Mouse (Mus musculus) hindbrain, embryonic 13.5 days (tissue): ENCODE measurements around the gene Gm20388. TPM values are rescaled to one million over a fixed set of nuclear protein-coding genes. Genes with fewer than 3 reads are reported as not detected.

Source experiments
- ATAC-seq: fragments of 200-750 bp; cut with Nextera tagmentation; 2 replicates; pipeline ENCODE4 v1.8.0; 2017; ENCODE audit warnings: moderate TSS enrichment; ENCODE audit not compliant: low FRiP score
- H3K27ac ChIP-seq: fragments of 300-500 bp; sonication (generic); 2 replicates; pipeline ENCODE4 v1.5.1; 2015; ENCODE audit warnings: inconsistent platforms, mild to moderate bottlenecking, moderate library complexity
- H3K27me3 ChIP-seq: fragments of 300-500 bp; sonication (generic); 2 replicates; pipeline ENCODE4 v1.6.1; 2015; ENCODE audit warnings: mild to moderate bottlenecking, inconsistent platforms
- H3K36me3 ChIP-seq: fragments of 300-500 bp; sonication (generic); 2 replicates; pipeline ENCODE4 v1.6.1; 2015; ENCODE audit warnings: mild to moderate bottlenecking, inconsistent platforms
- H3K4me1 ChIP-seq: fragments of 300-500 bp; sonication (generic); replicated peaks from 2 replicates; pipeline ENCODE4 v1.6.1; 2015; ENCODE audit warnings: inconsistent platforms
- H3K4me2 ChIP-seq: fragments of 300-500 bp; sonication (generic); 2 replicates; pipeline ENCODE4 v1.6.1; 2015; ENCODE audit warnings: inconsistent platforms, mild to moderate bottlenecking, moderate library complexity
- H3K4me3 ChIP-seq: fragments of 300-500 bp; sonication (generic); 2 replicates; pipeline ENCODE4 v1.5.1; 2015; ENCODE audit warnings: mild to moderate bottlenecking, inconsistent platforms
- H3K9ac ChIP-seq: fragments of 300-500 bp; sonication (generic); 2 replicates; pipeline ENCODE4 v1.6.1; 2015; ENCODE audit warnings: mild to moderate bottlenecking, inconsistent platforms
- H3K9me3 ChIP-seq: fragments of 300-500 bp; sonication (generic); 2 replicates; pipeline ENCODE4 v1.6.1; 2016; ENCODE audit warnings: inconsistent platforms
- WGBS: fragments of 180-500 bp; shearing (Covaris S2); methylation state at CpG from one replicate; pipeline ENCODE4 v1.1.7; 2015; 5-methylcytosine and 5-hydroxymethylcytosine counted together
- polyA plus RNA-seq: library from polyadenylated mRNA; unstranded; fragments of >200 nt; fragmentation: Nextera tagmentation; extraction: Ambion mirVana; gene quantifications from 2 replicates; pipeline ENCODE4 v1.2.1, GENCODE M21; 2015

Gm20388 gene
- polyA plus RNA-seq, 1 experiment from 2014 or later: 1.9 TPM

DNA sequence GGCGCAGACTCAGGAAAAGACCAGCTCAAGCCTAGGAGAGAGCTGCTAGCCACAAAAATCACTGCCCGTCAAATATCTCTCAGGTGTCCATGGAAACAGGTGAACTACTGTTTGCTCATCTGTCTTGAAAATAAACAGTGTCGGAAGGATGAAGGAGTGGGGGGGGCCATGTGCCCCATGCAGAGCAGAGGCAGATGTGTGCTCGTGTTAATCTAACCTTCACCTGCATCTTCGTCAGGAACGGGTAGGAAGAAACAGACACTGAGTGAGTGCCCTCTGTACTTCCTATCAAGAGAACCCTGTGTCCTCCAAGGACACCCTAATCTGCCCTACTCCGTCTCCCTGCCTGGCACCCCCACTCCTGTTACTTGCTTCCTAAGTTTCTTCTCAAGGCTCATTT lies 1941.1 kb downstream of the Gm20388 start:
- H3K27ac ChIP-seq: no peak overlapping the region
- no peak overlapping the region for H3K4me3 ChIP-seq
- H3K9me3 ChIP-seq: no peaks in the 10 kb centered on the region
- H3K4me1 ChIP-seq: peaks cover 16% of the 10 kb centered on the region
- H3K36me3 ChIP-seq: no peaks in the 10 kb centered on the region
- no peak overlapping the region for H3K4me2 ChIP-seq
- H3K27me3 ChIP-seq: peaks cover 10% of the 10 kb centered on the region
- WGBS: 56% methylated on average over 7 of the region's 7 CpGs
- ATAC-seq: no peak
- 0 out of 2 replicates have a peak overlapping the region, but pooled peaks have one; percentile 63 for H3K9ac ChIP-seq

DNA sequence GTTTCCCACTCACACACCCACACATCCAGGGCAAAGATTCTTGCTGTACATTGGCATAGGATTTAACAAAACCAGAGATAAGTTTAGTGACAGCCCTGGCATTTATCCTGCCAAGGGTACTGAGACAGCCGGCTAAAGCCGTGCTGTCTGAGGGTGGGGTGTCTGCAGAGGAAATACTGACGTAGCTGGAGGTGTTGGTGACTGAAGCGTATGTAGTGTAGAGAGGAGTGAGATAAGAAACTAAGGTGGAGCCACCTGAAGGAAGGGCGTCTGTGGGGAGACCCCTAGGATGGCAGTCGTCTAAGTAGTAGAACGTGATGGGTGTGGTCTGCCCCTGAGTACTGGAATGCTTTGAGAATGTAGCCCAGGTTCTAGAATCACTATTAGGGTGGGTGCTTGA lies 1941.8 kb downstream of the Gm20388 start:
- WGBS: 71% methylated on average over 7 of the region's 7 CpGs
- Histone ChIP-seq H3K9ac (no peak overlapping the region), H3K4me3 (no peak overlapping the region)

DNA sequence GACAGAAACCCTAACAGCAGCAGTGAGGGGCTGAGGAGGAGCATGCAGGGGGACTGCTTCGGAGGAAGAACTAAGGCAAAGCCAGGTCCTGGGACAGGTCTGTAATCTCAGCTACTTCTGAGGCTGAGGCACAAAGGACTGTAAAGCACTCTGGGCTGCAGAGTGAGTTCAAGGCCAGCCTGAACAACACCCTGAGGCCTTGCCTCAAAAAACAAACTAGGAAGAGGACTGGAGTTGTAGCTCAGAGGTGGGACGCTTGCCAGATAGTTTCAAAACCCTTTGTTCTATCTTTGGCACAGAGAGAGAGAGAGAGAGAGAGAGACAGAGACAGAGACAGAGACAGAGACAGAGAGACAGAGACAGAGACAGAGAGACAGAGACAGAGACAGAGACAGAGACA lies 1942.9 kb downstream of the Gm20388 start:
- Histone ChIP-seq H3K27me3 (peaks cover 7% of the 10 kb centered on the region), H3K36me3 (no peaks in the 10 kb centered on the region), H3K9ac (no peak overlapping the region; the same call in 1 of the 2 replicates), H3K9me3 (no peaks in the 10 kb centered on the region), H3K4me3 (no peak overlapping the region), H3K4me2 (no peak overlapping the region), H3K4me1 (peaks cover 16% of the 10 kb centered on the region), H3K27ac (no peak overlapping the region)
- ATAC-seq: no peak
- WGBS: 93% methylated on average over 2 of the region's 2 CpGs

More for the DNA sequence above, 1941.8 kb downstream of the Gm20388 start:
- no peaks in the 10 kb centered on the region for H3K36me3 ChIP-seq
- peaks cover 10% of the 10 kb centered on the region for H3K27me3 ChIP-seq
- H3K4me2 ChIP-seq: no peak overlapping the region
- peaks cover 16% of the 10 kb centered on the region for H3K4me1 ChIP-seq
- no peaks in the 10 kb centered on the region for H3K9me3 ChIP-seq
- H3K27ac ChIP-seq: no peak overlapping the region
- ATAC-seq: no peak

DNA sequence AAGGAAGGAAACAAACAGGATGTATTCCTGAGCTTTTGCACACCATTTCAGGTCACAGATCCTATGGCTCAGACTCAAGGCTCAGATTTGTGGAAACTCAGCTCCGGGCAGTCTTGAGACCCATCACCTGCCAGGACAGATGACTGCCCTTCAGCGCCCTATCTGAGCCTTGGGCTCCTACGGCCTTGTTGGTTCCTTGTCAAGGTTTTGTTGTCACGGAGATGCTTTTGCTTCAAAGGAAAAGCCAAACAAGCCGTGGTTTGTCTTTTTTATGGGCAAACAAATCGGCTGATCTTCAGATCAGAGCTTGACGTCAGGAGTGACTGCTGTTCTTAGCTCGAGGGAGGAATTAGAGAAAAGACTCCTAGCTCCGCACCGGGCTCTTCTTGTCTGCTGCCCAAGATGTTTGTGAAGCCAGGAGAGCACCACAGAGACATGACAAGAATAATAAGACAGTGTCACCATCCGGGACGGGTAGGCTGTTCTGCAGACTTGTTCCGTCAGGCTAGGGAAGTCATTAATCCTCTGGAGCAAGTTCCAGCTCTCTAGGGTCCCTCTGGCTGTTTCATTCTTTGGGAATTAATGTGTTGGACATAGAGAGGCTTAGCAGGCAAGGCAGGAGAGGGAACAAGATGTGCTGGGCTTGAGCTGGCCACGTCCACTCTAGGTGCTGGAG lies 1945.6 kb downstream of the Gm20388 start:
- Histone ChIP-seq H3K27me3 (peaks cover 5% of the 10 kb centered on the region; the same call in 1 of the 2 replicates), H3K4me2 (no peak overlapping the region), H3K9ac (no peak overlapping the region), H3K27ac (no peak overlapping the region), H3K9me3 (no peaks in the 10 kb centered on the region), H3K4me3 (no peak overlapping the region), H3K4me1 (peaks cover 7% of the 10 kb centered on the region), H3K36me3 (no peaks in the 10 kb centered on the region)
- ATAC-seq: no peak
- WGBS: 81% methylated on average over 14 of the region's 14 CpGs

DNA sequence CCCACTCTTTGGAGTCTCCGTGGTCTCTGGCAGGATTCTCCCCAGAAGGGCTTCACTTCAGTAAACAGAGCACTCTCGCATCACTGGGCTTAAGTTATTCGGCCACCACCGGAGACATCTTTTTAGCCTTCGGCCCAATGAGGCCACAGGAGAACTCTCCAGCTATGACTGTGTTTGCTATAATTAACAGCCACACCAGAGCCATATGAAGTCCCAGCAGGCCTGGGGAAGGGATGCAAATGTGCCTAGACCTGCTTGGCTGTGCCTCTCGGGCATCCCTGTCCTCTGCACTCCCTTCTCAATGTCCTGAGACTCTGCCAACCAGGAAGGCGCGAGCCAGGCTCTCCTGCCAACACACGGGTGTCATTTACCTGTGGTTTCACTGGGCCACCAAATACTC lies 1946.7 kb downstream of the Gm20388 start:
- Histone ChIP-seq H3K9ac (no peak overlapping the region; the same call in 1 of the 2 replicates), H3K36me3 (no peaks in the 10 kb centered on the region), H3K4me3 (no peak overlapping the region), H3K27ac (no peak overlapping the region), H3K4me2 (no peak overlapping the region), H3K4me1 (no peaks in the 10 kb centered on the region), H3K9me3 (no peaks in the 10 kb centered on the region), H3K27me3 (peaks cover under 1% of the 10 kb centered on the region; the same call in 1 of the 2 replicates)
- ATAC-seq: no peak
- WGBS: 50% methylated on average over 9 of the region's 9 CpGs

DNA sequence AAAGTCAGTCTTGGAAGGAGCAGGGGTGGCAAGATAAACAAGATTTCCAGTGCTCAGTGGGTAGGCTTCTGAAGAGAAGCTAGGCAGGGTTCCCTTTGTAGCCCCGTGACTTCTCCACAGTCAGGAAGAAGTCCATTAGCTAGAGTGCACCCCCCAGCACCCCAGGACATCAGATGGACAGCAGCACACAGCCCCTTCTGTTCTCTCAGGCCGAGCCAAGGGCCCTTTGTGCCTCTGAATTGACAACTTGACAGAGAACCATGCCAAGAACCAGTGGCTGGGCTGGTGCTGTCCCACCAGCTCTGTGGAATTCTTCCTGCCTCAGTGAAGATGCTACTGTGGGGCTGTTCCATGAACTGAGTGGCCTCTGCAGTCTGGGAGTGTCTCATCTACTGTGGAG lies 1947.1 kb downstream of the Gm20388 start:
- H3K36me3 ChIP-seq: no peaks in the 10 kb centered on the region
- WGBS: 54% methylated on average over 2 of the region's 2 CpGs
- no peaks in the 10 kb centered on the region for H3K9me3 ChIP-seq
- H3K9ac ChIP-seq: no peak overlapping the region
- H3K4me1 ChIP-seq: no peaks in the 10 kb centered on the region
- no peak for ATAC-seq
- H3K27me3 ChIP-seq: no peaks in the 10 kb centered on the region
- no peak overlapping the region for H3K4me2 ChIP-seq
- H3K27ac ChIP-seq: no peak overlapping the region
- H3K4me3 ChIP-seq: no peak overlapping the region

DNA sequence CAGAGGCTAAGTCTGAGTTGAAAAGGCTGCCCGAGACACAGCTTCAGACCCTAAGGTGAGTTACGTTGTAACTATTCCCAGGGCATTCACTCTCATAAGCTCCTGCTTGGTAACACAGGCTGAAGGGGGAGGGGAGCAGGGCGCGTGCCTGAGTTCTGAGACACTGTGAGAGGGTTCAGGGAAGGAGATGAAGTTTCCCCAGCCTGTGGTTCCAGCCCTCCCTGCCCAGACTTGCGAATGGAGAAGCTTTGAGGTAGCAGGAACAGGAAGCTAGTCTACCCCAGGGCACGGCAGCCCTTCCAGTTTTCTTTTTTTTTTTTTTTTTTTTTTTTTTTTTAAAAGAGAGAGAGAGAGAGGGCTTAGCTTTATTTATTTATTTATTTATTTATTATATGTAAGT lies 1950.6 kb downstream of the Gm20388 start:
- Histone ChIP-seq H3K27ac (no peak overlapping the region), H3K9me3 (no peaks in the 10 kb centered on the region), H3K36me3 (no peaks in the 10 kb centered on the region), H3K4me2 (no peak overlapping the region), H3K9ac (no peak overlapping the region), H3K27me3 (no peaks in the 10 kb centered on the region), H3K4me3 (no peak overlapping the region), H3K4me1 (no peaks in the 10 kb centered on the region)
- ATAC-seq: no peak
- WGBS: 68% methylated on average over 6 of the region's 6 CpGs

DNA sequence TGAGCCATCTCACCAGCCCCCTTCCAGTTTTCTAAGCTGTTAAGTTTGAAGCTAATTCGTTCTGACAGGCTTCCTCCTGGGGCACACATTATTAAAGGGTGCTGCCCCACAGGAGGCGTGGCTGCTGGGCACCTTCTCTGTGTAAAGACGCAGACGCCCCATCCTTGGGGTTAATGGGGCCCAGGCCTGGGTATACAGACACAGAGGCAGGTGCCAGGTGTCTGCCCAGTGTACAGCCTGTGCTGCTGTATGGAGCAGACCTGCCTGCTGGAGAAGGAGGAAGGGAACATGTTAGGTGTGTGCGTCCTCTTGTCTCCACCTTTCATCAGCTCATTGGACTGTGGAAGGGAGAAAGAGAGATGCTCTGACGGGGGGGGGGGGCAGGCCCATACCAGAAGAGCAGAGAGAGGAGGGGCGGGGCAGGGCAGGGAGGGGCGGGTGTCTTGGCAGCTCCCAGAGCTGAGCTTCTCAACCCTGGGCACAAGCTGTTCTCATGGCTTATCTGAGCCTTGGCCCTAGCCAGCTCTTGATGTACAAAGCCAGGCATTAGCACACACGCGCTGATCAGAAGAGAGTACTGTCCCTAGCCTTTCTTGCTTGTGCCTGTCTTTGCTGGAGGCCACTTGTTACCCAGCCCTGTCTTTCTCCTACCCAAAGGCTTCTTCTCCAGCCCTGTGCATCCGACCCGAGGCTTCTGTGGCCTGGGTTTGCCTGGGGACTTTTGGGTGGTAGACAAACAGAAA lies 1951.3 kb downstream of the Gm20388 start:
- H3K4me2 ChIP-seq: no peak overlapping the region
- H3K27me3 ChIP-seq: no peaks in the 10 kb centered on the region
- no peak overlapping the region for H3K27ac ChIP-seq
- ATAC-seq: no peak
- H3K4me1 ChIP-seq: no peaks in the 10 kb centered on the region
- H3K9me3 ChIP-seq: no peaks in the 10 kb centered on the region
- H3K9ac ChIP-seq: no peak overlapping the region
- no peak overlapping the region for H3K4me3 ChIP-seq
- WGBS: 81% methylated on average over 12 of the region's 12 CpGs
- H3K36me3 ChIP-seq: no peaks in the 10 kb centered on the region

DNA sequence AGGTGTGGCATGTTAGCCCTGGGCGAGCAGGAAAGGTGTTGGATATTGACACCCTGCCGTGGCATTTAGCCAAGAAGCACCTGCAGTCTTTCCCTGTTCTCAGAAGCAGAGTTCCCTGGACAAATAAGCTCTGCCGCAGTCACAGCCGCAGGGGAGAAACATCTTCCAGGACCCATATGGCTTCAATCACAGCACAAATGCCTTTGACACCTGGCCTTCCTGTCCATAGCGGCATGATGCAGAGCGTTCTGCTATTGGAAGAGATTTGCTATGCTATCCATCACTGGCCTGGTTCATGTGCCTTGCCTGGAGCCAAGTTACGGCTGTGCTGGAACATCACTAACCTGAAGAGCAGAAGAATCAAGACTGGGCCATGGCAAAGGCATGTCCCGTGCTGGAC lies 1954.7 kb downstream of the Gm20388 start:
- H3K4me2 ChIP-seq: no peak overlapping the region
- no peaks in the 10 kb centered on the region for H3K4me1 ChIP-seq
- no peak for ATAC-seq
- 82% methylated on average over 8 of the region's 8 CpGs for WGBS
- no peaks in the 10 kb centered on the region for H3K9me3 ChIP-seq
- H3K27me3 ChIP-seq: no peaks in the 10 kb centered on the region
- H3K36me3 ChIP-seq: no peaks in the 10 kb centered on the region
- no peak overlapping the region for H3K4me3 ChIP-seq
- no peak overlapping the region for H3K9ac ChIP-seq
- H3K27ac ChIP-seq: no peak overlapping the region

DNA sequence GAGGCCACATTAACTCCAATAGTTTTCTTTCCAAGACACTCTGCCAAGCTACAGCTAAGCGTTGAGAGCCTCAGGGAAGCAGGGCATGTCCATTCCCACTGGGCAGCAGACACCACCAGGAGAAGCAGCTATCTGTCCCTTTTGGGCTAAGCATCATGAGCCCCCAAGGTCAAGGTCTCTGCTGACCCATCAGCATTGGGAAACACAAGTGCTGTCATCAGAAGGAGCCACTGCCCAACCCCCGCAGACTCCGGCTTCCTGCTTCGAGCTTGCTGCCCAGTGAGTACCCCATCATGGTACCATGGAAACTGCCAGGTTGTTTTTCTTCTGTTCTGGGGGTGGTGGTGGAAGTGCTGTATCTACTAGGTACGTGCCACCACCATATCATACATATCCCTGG lies 1957.6 kb downstream of the Gm20388 start:
- Histone ChIP-seq H3K9ac (no peak overlapping the region), H3K4me2 (no peak overlapping the region), H3K36me3 (no peaks in the 10 kb centered on the region), H3K27ac (no peak overlapping the region), H3K4me3 (no peak overlapping the region), H3K4me1 (peaks cover 13% of the 10 kb centered on the region), H3K9me3 (no peaks in the 10 kb centered on the region), H3K27me3 (no peaks in the 10 kb centered on the region)
- ATAC-seq: no peak
- 90% methylated on average over 5 of the region's 5 CpGs for WGBS

DNA sequence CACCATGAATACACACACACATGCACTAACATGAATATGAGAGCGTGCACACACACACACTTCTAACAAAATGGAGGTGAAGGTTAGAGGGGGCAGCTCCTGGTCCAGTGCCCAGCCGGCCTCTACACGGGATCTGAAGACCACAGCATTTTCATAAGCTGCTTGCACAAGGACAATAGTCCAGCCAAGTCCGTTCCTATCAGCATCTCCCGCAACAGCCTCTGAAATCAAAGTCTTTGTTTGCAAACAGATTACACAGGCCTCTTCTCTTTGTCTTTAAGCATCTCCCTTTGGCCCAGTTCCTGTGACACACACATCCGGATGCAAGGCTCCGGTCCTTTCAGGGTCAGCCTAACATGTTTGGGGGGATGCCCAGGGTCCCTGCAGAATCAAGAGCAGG lies 1958.3 kb downstream of the Gm20388 start:
- Histone ChIP-seq H3K9ac (no peak overlapping the region), H3K4me1 (peaks cover 13% of the 10 kb centered on the region), H3K9me3 (no peaks in the 10 kb centered on the region), H3K4me2 (no peak overlapping the region), H3K4me3 (no peak overlapping the region), H3K27ac (no peak overlapping the region), H3K27me3 (no peaks in the 10 kb centered on the region), H3K36me3 (no peaks in the 10 kb centered on the region)
- 88% methylated on average over 7 of the region's 7 CpGs for WGBS
- ATAC-seq: no peak

DNA sequence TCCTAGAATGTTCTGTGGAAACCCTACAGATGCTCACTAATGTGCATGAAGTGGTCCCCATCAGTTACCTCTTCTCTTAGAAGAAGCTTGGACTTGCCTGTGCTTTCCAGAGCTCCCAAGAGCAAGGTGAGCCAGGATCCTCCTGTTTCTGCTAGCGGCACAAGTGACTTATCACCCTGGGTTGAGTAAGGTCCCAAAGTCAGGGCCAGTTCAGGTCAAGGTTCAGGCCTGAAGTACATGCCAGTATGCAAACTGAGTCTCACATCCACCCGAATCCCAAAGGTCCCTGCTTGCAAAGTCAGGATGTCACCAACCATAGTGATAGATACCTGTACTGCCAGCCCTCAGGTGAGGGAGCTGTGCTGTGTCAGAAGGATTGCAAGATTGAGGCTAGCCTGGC lies 1959.5 kb downstream of the Gm20388 start:
- no peaks in the 10 kb centered on the region for H3K9me3 ChIP-seq
- H3K9ac ChIP-seq: no peak overlapping the region
- no peaks in the 10 kb centered on the region for H3K36me3 ChIP-seq
- no peak overlapping the region for H3K27ac ChIP-seq
- peaks cover 16% of the 10 kb centered on the region for H3K4me1 ChIP-seq
- H3K27me3 ChIP-seq: no peaks in the 10 kb centered on the region
- H3K4me2 ChIP-seq: no peak overlapping the region
- no peak for ATAC-seq
- 92% methylated on average over 2 of the region's 2 CpGs for WGBS
- H3K4me3 ChIP-seq: no peak overlapping the region
